Mouse (Mus musculus) lung, postnatal 4 days (tissue): ENCODE data around the gene Nsun4.

Source experiments
- DNase-seq, 2 experiments: peaks; one replicate each; pipeline ENCODE4 v3.0.0; 2021

Gene Nsun4

DNA sequence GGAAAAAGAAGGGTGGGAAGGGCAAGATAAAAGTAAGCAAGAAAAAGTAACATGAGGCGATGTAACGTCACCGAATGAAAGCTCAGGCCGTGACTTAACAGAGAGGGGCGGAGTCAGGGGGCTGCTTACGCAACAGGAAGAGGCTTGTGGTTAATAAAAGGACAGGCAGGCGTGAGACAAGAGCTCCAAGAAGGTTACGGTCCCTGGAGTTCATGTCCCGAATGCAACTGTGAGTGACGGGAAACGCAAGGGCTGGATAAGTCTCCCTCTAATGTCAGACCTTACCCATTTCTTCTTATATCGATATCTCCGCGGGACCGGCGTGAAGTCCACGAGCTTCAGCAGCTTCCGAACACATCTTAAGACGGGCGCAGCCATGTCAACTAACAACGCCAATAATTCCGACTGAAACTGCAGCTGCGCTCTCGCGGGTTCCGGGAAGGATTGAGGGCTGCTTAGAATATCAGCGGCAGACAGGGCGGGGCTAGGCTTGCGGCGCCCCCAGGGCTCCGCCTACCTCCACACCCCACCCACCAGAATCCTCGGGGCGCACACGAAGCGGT lies at the start of gene Nsun4:
Gene Nsun4 (minus strand): TSS at position 478 of the 563 bp plus-strand sequence.
- DNase-seq, result peak; percentile 92 to 95

DNA sequence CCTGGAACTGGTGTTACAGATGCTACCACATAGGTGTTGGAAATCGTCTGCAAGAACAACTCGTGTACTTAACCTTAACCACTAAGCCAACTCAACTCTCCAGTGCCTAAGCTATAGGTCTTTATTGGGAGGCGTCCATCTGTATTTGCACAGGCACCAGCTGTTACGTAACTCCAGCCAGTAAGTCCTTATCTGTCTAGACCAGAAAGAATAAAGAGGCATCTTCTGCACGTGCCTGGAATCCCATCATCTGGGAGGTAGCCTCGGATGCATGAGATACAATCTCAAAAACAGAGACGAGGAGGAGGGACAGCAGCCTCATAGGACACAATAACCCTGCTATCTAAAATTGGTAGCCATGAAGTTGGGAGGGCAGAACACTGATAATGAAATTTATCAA lies 47.3 kb upstream of the Nsun4 start:
- no peak for DNase-seq

DNA sequence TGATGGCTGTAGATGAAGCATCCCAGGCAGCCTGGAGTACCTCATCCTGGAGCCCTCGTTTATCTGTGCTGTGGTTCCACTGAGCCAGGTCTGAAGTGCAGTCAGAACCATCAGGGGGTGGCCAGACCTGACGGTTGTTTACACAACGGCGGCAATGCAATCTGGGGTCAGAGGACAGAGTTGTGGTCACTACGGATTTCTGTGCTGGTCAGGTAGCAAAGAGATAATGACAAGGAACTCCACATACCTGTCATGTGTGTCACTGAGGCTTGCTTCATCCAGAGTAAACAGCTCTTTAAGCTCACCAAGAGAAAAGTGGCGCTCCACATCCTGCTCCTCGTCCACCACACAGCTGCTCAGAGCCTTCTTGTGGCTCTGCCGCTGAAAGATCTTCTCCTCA lies 43.5 kb upstream of the Nsun4 start:
- no peak for DNase-seq

DNA sequence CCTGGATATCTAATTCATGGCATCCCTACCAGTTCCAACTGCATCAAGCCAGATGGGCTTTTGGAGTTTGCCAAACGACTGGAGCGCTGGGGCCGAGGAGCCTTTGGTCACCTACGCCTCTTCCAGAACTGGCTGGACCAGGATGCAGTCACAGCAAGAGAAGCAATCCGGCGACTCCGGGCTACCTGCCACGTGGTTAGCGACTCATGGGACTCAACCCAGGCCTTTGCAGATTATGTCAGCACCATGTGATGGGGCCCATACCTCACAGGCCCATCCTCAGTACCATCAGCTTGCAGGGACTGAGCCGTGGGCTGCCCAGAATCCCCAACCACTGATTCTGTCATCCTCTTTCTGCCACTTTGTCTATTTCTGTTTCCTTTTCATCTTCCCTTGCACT lies 42.6 kb upstream of the Nsun4 start:
- DNase-seq, result no peak

DNA sequence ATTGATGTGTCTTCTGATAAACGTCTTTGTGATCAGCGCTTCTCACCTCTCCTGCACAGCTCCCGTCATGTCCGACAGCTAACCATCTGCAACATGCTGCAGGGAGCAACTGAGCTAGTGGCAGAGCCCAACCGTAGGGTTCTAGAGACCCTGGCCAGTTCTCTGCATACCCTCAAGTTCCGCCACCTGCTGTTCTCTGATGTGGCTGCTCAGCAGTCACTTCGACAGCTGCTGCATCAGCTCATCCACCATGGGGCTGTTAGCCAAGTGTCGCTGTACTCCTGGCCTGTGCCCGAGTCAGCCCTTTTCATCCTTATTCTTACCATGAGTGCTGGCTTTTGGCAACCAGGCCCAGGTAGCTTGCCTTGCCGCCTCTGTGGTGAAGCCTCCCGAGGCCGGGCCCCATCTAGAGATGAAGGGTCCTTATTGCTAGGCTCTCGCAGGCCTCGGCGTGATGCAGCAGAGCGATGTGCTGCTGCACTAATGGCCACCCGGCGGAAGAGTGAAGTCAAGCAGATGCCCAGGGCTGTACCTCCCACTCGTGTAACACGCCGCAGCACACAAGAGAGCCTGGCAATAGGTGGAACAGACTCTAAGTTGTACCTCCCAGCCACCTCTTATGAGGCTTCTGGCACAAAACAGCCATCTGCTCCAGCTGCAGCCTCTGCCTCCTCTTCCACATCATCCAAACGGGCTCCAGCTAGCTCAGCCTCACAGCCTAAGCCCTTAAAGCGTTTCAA lies 35.0 kb upstream of the Nsun4 start:
- DNase-seq, result no peak

DNA sequence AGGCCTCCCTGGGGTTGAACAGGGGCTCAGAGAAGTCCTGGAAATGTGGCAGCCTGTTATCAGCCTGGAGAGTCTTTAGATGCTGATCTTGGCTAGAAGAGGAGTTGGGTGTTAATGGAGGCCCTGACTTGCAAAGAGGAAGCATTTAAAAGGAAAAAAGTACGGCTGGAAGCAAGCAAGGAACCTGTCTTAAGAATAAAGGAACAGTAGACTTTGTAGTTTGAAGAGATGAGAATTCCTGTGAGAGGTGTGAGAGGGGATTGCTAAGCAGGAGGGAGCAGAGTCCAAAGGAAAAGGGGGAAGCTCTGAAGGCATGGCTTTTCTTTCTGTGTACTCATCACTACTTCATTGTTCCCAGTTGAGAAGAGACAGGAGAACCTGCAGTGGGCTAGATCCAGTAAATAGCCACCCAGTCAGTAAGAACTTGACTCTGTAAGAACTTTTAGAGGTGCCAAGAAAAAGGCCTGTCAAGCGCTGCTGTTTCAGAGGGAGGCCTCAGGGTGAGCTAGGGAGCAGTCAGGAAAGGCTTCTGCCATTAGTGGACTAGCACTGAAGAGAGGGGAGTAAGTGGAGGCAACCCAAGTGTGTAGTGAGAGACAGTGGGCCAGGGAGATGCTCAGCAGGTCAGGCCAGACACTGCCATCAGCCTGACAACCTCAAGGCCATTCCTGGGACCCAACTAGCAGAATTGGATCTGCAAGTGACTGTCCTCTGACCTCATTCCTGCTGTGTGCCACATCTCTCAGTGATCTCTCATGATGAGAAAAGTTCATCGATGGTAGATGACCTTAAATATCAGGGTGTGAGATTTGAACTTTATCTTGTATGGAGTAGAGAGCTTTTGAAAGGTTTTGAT lies 23.8 kb upstream of the Nsun4 start:
- DNase-seq, result peak in 1 of 2 experiments; percentile 17

DNA sequence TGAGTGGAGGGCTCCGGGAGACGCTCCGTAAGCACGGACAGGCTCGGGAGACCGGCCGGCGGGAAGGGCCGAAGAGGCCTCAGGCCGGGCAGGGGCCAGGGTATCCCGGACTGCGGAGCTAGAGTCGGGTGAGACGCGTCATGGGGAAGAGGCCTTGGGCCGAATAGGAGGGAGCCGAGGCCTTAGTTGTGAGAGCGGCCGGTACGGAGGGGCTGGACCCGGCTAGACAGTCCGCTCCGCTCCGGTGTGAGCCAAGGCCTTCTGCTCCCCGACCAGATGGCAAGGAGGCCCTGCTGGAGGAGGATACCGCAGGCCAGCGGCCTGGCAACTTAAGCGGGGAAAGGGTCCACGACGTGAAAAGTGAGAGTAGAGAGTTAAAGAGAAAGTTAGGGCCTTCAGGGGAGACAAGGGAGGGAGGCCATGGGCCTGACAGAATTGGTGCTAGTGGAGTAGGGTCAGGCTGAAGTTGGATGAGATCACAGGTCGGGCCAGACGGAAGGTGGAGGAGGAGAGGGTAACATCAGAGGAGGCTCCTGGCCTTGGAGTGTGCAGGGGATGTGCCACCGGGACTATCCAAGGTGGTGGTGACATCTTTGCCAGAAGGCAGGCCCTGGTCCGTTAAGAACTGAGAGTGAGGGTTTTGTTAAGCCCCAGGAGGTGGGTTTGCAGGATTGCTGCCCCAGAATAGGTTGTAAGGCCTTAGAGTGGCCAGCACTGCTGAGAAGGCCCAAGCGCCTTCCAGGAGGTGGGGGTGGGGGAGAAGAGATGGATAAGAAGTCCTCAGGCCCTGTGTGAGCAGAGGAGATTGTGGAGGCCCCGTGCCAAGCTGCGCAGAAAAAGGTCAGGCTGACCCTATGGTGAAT lies 22.9 kb upstream of the Nsun4 start:
- peak; percentile 62 to 63 for DNase-seq

DNA sequence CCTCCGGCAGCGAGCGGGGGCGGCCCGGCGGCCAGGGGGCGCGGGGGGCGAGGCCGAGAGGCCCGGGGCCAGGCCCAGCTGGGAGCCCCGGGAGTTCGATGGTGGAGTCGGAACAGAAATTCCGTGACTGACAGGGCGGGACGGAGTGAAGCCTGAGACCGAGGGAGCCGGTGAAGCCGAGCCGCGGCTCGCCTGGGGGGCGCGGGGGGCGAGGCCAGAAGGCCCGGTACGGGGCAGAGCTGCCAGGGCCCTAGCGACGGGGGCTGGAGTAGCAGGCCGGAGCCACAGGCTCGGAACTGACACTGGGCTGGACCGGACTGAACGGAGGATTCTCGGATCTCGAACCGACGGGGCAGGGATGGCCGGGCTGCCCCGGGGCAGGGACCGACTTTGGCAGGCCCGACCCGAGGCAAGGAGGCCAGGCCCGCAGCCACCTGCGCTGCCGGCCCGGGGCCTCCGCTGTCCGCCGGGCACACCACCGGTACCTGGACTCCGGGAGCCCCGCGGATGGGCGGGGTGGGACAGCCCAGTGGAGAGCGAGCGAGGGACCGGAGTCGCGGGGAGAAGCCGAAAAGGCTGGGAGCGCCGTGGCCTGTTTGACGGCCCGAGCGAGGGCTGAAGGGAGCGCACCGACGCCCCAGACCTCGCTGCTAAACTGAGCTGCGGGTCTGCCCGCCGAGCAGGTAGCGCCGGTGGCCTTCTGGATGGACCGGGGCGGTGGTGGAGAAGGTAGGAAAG lies 22.1 kb upstream of the Nsun4 start:
- DNase-seq, result peak; percentile 85 to 87

DNA sequence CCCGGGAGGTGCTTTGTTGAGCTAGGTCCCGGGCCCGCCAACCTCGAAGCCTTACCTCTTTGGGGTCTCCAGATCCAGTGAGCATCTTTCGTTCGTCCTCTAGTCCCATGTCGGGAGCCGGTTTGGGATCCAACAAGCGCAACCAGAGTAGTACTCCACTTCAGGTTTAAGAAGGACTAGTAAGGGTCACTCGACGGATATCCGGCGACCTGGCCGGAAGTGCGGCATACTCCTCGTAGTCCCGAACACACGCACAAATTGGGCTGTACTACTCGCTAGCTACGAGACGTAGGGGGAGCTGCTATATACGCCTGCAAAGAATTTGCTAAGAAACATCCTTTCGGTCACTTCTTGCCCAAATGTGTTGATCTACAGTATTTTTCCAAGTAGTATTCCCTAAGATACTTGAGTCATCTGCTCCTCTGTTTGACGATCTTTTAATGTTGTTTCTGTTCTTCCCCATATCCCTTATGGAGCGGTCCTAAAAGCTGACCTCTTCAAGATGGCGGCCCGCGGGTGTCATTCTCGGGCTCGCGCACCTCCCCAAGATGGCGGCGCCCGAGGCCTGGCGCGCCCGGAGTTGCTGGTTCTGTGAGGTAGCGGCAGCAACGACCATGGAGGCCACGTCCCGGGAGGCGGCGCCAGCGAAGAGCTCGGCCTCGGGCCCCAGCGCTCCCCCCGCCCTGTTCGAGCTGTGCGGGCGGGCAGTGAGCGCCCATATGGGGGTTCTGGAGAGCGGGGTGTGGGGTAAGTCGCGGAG lies 21.4 kb upstream of the Nsun4 start, which contains the start of the genes Uqcrh and Lrrc41:
Gene Uqcrh (minus strand): TSS at position 211 of the 760 bp plus-strand sequence.
Gene Lrrc41 (plus strand): TSS at position 409 of the 760 bp plus-strand sequence.
- DNase-seq, result peak; percentile 96 to 97

DNA sequence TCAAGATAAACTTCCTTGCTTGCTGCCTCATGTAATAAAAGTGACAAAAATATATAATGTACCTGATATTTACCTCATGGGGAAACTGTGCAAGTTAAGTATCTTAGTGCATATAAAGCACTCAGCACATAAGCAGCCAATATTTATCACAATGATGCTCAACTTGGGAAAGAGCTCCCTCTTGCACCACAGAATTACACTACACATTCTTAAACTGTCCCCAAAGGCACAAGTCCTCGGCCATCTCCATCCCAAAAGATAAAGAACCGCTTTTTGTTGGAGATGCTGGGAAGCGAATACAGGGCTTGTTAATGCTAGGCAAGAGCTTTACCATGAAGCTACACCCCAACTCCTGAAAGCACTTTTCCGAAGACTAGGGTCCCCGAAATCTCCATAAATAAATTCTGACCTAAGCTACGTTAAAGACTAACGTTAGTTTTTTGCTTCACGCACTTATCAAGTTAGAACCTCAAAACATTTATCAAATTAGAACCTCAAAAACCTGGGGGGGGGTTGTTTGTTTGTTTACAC lies 20.5 kb upstream of the Nsun4 start:
- no peak for DNase-seq

DNA sequence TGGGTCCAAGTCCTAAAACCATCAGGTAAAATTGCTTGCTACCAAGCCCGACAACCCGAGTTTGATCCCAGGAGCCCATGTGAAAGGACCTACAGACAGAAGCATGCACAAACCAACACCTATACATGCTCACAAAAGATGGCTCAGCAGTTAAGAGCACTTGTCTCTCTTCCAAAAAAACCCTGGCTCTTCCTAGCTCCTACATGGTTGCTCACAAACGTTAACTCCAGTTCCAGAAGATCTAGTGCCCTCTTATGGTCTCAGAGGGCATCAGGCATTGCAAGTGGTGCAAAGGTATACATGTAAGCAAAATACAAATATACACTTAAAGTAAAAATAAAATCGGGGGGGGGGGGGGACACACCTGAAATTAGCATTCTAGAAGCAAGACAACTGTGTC lies 19.5 kb upstream of the Nsun4 start:
- no peak for DNase-seq

DNA sequence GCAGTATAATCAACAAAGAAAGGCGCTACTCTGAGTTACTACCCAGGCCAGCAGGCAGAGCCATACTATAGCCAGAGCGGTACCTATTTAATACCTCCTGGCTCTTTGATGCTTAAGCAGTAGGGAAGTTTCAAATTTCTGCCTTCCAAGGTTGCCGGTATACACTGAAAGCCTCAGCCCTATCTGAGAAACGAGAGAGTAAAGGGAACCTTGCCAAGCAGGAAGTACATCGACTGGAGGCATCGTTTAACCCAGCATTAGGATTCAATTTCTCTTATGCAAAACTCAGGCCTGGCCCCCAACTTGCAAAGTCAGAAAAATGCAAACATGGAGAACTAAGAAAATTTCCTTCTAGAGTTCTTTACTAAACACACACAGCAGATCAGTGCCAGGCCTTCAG lies 16.4 kb upstream of the Nsun4 start:
- no peak for DNase-seq

DNA sequence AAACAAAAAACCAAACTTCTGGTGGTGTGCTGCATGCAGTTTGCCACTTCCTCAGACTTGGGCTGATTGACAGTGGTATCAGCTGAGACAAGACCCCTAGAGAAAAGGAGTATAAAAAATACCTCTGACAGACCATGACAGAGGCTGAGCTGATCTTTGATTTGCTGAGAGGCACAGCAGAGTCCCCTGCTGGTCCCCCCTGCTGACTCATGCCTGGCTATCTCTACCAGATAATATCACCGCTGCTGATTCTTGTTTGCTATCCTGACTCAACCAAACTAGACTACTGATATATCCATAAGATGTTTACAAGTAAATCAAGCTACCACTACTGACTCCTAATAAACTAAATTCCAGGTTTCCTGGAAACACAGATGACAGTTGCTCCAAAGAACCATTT lies 10.2 kb upstream of the Nsun4 start:
- no peak for DNase-seq

DNA sequence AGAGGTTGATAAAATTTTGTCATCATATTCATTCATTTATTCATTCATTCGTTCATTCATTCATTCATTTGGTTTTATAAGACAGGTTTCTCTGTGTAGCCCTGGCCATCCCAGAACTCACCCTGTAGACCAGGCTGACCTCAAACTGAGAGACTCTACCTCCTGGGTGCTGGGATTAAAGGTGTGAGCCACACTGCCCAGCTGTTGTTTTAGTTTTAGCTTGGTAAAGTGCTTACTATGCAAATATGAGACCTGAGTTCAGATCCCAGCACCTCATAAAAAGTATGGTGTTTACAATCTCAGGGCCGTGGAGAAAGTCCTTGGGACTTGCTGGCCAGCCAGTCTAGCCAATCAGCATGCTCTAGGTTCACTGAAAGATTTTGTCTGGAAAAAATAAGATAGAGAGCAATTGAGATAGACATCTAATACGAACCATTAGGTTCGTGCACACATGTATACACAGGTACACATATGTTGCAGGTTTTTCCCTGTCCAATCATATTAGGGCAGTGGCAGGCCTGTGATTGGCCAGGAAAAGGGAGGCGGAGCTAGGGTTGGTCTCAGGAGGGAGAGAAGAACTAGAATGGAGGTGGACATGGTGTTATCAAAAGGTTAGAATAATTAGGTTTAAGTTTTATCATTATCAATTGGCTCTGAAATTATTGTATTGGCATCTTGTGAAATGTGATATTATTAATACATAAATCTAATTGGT lies 5.5 kb upstream of the Nsun4 start:
- no peak for DNase-seq

DNA sequence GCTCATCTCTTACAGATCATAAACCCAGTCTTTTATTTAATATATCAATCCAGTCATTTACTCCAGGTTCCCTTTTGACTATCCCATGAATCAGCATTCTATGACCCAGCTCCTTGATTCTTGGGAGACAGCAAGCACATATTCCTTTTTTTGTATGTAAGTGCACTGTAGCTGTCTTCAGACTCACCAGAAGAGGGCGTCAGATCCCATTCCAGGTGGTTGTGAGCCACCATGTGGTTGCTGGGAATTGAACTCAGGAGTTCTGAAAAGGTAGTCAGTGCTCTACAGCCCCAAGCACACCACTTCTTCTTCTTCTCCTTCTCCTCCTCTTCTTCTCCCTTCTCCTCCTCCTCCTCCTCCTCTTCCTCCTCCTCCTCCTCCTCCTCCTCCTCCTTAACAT lies 3.9 kb upstream of the Nsun4 start:
- DNase-seq, result no peak

DNA sequence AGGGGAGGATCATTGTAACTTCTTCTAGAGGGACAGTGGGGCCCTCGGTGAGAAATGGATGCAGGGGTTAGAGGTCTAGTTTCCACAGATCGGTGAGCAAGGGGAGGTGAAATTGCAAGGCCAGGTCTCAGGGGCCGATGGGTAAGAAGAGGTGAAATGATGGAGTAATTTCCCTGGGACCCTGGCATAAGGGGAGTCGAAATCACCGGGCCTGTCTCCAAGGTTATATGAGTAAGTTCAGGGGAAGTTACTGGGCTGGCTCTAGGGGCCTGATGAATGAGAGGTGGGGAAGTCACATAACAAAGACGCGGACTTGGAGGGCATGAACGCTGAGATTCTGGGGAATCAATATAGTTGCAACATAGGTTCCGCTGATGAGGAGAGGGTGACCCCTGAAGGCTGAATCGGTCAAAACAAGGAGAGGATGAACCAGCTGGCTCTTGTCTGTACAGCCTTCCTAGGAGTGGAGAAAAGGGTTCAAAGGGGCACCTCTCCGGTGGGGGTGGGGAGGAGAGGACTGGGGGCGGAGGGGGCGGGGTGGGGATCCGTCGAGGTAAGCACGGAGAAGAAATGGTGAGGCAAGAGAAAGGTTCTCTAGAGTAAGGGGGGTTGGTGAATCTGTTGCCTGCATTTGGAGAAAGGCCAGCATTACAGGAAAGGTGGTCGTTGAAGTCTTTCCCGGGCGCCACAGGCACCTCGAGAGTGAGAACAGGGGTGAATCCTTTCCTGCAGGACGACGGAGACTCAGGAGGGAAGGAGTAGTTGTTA lies 966 bp downstream of the Nsun4 start:
- peak; percentile 62 to 66 for DNase-seq

DNA sequence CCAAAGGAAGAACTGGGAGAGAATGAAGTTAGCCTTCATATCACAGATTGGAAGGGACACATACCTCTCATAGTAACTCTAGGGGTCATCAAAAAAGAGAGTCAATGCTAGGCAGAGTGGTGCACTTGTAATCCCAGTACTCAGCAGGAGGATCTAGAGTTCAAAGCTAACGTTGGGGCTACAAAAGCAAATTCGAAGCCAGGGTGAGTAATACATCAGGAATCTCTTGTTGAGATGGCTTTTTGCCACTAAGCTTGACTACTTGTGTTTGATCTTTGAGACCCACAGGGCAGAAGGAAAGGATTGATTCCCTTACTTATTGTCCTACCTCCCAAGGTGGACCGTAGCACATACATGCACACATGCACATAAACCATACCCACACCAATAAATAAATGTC lies 4.5 kb downstream of the Nsun4 start:
- DNase-seq, result no peak

DNA sequence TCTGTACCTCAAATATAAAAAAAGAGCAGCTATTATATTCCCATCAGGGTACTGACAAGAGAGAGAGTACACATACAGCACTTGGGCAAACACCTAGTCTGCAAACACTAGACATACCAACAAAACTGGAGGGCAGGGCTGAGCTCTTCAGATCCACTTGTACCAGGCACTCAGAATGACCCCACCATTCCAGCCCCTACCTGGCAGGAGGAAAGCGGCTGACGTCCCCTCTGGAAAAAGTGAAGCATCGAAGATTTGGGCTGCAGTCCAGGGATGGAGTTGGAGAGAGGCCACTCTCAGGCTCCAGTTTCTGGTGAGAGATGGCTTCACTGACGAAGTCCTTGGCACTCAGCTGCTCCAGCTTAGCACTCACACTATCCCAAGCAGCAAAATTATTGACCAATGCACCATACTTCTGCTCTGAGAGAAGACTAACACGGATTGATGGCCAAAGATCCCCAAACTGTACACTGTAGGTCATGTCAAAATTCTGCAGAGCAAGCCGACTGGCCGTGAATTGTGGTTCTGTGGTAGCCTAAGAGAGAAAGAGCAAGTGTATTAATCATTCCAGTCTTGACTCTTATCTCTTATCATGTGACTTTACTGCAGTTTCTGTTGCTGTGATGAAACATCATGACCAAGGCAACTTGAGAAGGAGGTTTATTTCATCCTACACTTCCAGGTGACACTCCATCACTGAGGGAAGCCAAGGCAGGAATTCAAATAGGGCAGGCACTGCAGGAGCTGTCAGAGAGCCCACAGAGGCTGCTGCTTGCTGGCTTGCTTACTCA lies 5.4 kb downstream of the Nsun4 start:
- DNase-seq, result peak; percentile 87 to 91

DNA sequence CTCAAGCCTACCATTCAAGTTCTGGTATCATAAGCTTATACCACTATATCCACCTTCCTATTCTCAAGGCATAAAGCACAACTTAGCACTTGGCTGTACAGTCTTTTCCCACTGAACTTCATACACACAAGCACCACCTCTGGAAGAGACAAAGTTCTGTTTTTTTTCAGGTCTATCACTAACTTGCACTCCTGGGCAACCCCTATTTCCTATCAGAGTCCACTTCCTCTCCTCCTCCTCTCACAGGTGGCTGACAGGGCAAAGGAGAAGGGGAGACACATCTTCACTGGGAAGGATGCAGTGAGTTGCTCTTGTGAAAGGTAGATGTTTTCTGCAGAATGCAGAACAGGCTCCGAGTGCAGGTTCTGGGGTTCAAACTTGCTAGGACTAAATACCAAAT lies 6.0 kb downstream of the Nsun4 start:
- DNase-seq, result no peak
